Mouse (Mus musculus): ENCODE data around the gene Gjd3.

DNA sequence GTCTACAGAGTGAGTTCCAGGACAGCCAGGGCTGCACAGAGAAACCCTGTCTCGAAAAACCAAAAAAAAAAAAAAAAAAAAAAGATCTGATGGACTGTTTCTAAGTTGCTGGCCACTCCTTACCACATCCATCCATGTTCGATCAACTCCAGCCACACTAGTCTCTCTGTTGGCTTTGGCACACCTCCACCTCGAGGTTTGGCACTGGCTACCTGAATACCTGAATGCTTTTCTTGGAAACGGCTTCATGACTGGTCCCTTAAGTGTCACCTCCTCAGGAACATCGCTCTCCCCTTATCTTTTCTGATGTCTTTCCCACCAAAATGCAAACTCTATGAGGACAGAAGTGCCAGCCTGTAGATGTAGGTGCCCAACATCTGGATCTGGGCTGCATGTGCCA, 3.5 kb downstream of the Gjd3 start:
- TF ChIP-seq EP300 (IDR thresholded peaks at IDR 0.05; ENCODE audit: insufficient read depth, low read depth, low read length) (no peak), CTCF (IDR thresholded peaks at IDR 0.05; ENCODE audit: low read depth, low read length) (no peak), POLR2A (IDR thresholded peaks at IDR 0.05; ENCODE audit: insufficient read depth, low read length) (no peak)
